Mouse (Mus musculus): ENCODE results near the gene Ntrk2. TPM values are rescaled to one million over a fixed set of nuclear protein-coding genes. Genes with fewer than 3 reads are reported as not detected.

Ntrk2 gene
- total RNA-seq, 4 experiments from 2014 or later: 0.65 to 1.5 (median 1.1) TPM

Other genes starting within 250 kb of the Ntrk2 start
- not detected for gene Slc28a3, start 195.7 kb upstream of the Ntrk2 start, total RNA-seq (2022)